Mouse (Mus musculus) kidney, adult 8-10 months (tissue): Measurements from ENCODE around the gene Daglb.

ENCODE experiments used
- DNase-seq, 2 experiments: peaks; one replicate each; pipeline ENCODE4 v3.0.0; 2022

Gene Daglb

GRCm38 (mm10) chr5:143464100-143464756 lies at the start of gene Daglb:
Gene Daglb (plus strand): TSS chr5:143464584.
- DNase-seq = peak; percentile 84 to 86

- no peak for DNase-seq
These were observed 42.9 kb upstream of the Daglb start for GRCm38 (mm10) chr5:143421484-143421883.

GRCm38 (mm10) chr5:143422990-143423389 lies 41.4 kb upstream of the Daglb start:
- no peak for DNase-seq

GRCm38 (mm10) chr5:143423899-143424519 lies 40.4 kb upstream of the Daglb start:
- DNase-seq = peak; percentile 39 to 64

GRCm38 (mm10) chr5:143434421-143434820 lies 30.0 kb upstream of the Daglb start:
- peak; percentile 49 to 80 for DNase-seq

- DNase-seq = no peak
These were observed 23.1 kb upstream of the Daglb start for GRCm38 (mm10) chr5:143441298-143441697.

- DNase-seq = no peak
These were observed 22.6 kb upstream of the Daglb start for GRCm38 (mm10) chr5:143441753-143442152.

GRCm38 (mm10) chr5:143463671-143464070 lies 713 bp upstream of the Daglb start:
- no peak for DNase-seq

GRCm38 (mm10) chr5:143464757-143465118 lies 354 bp downstream of the Daglb start:
- no peak for DNase-seq

- DNase-seq = no peak
These were observed 1.0 kb downstream of the Daglb start for GRCm38 (mm10) chr5:143465156-143466085.

GRCm38 (mm10) chr5:143466891-143467669 lies 2.7 kb downstream of the Daglb start:
- DNase-seq = no peak

- no peak for DNase-seq
These were observed 3.5 kb downstream of the Daglb start for GRCm38 (mm10) chr5:143467931-143468330.

GRCm38 (mm10) chr5:143469628-143470027 lies 5.2 kb downstream of the Daglb start:
- DNase-seq = no peak

GRCm38 (mm10) chr5:143470421-143471164 lies 6.2 kb downstream of the Daglb start:
- no peak for DNase-seq

GRCm38 (mm10) chr5:143471165-143471546 lies 6.8 kb downstream of the Daglb start:
- DNase-seq = no peak

GRCm38 (mm10) chr5:143471953-143472618 lies 7.7 kb downstream of the Daglb start:
- DNase-seq = no peak

- no peak for DNase-seq
These were observed 10.9 kb downstream of the Daglb start for GRCm38 (mm10) chr5:143475153-143475844.

- no peak for DNase-seq
These were observed 11.6 kb downstream of the Daglb start for GRCm38 (mm10) chr5:143476013-143476412.

- no peak for DNase-seq
These were observed 13.5 kb downstream of the Daglb start for GRCm38 (mm10) chr5:143477901-143478300.

- DNase-seq = no peak
These were observed 20.6 kb downstream of the Daglb start for GRCm38 (mm10) chr5:143484955-143485354.

- DNase-seq = no peak
These were observed 22.8 kb downstream of the Daglb start for GRCm38 (mm10) chr5:143487193-143487592.
